Mouse (Mus musculus) thymus, postnatal 0 days (tissue): ENCODE measurements around the gene Slc25a23. TPM values are rescaled to one million over a fixed set of nuclear protein-coding genes. Genes with fewer than 3 reads are reported as not detected.

Experiments used
- DNase-seq: peaks from one replicate; pipeline ENCODE4 v3.0.0-alpha.2; 2015; ENCODE audit warnings: low spot score
- polyA plus RNA-seq: library from polyadenylated mRNA; unstranded; fragments of >200 nt; fragmentation: Nextera tagmentation; extraction: Ambion mirVana; gene quantifications from 2 replicates; pipeline ENCODE4 v1.2.1, GENCODE M21; 2015

The Slc25a23 gene
- polyA plus RNA-seq, 1 experiment from 2014 or later = 8.3 TPM

GRCm38 (mm10) chr17:57076916-57077315, 17.3 kb upstream of the Slc25a23 start:
- peak; percentile 39 for DNase-seq

GRCm38 (mm10) chr17:57070699-57071098, 11.0 kb upstream of the Slc25a23 start:
- peak; percentile 81 for DNase-seq

- DNase-seq = no peak
Measured at GRCm38 (mm10) chr17:57070272-57070671, 10.6 kb upstream of the Slc25a23 start.

- no peak for DNase-seq
Measured at GRCm38 (mm10) chr17:57066908-57067307, 7.2 kb upstream of the Slc25a23 start.

- no peak for DNase-seq
Measured at GRCm38 (mm10) chr17:57063031-57063430, 3.4 kb upstream of the Slc25a23 start.

- DNase-seq = no peak
Measured at GRCm38 (mm10) chr17:57062548-57062947, 2.9 kb upstream of the Slc25a23 start.

GRCm38 (mm10) chr17:57062011-57062521, 2.4 kb upstream of the Slc25a23 start:
- peak; percentile 59 for DNase-seq

GRCm38 (mm10) chr17:57061069-57061468, 1.4 kb upstream of the Slc25a23 start:
- peak; percentile 37 for DNase-seq

- DNase-seq = peak; percentile 96
Measured at GRCm38 (mm10) chr17:57060231-57060801, 653 bp upstream of the Slc25a23 start.

- DNase-seq = no peak
Measured at GRCm38 (mm10) chr17:57058891-57059485, 675 bp downstream of the Slc25a23 start, which contains the start of gene Crb3. TSS of gene Crb3 (plus strand) at chr17:57059105.

- DNase-seq = no peak
Measured at GRCm38 (mm10) chr17:57056246-57056645, 3.4 kb downstream of the Slc25a23 start.

- DNase-seq = peak; percentile 59
Measured at GRCm38 (mm10) chr17:57051679-57052078, 8.0 kb downstream of the Slc25a23 start.

GRCm38 (mm10) chr17:57048816-57049215, 10.8 kb downstream of the Slc25a23 start:
- DNase-seq = no peak

- no peak for DNase-seq
Measured at GRCm38 (mm10) chr17:57047406-57047805, 12.3 kb downstream of the Slc25a23 start.

- DNase-seq = no peak
Measured at GRCm38 (mm10) chr17:57041554-57041953, 18.1 kb downstream of the Slc25a23 start, which contains the start of gene Slc25a41. TSS of gene Slc25a41 (minus strand) at chr17:57041654.

- no peak for DNase-seq
Measured at GRCm38 (mm10) chr17:57038978-57039377, 20.7 kb downstream of the Slc25a23 start.

- no peak for DNase-seq
Measured at GRCm38 (mm10) chr17:57032854-57033253, 26.8 kb downstream of the Slc25a23 start.

GRCm38 (mm10) chr17:57031661-57032420, 27.8 kb downstream of the Slc25a23 start:
- DNase-seq = peak; percentile 100

- DNase-seq = peak; percentile 63
Measured at GRCm38 (mm10) chr17:57030931-57031660, 28.6 kb downstream of the Slc25a23 start, which contains the start of gene Khsrp. TSS of gene Khsrp (minus strand) at chr17:57031522.

- DNase-seq = no peak
Measured at GRCm38 (mm10) chr17:57029691-57030090, 30.0 kb downstream of the Slc25a23 start.

- DNase-seq = no peak
Measured at GRCm38 (mm10) chr17:57027471-57027870, 32.2 kb downstream of the Slc25a23 start.
